Mouse (Mus musculus) forebrain, postnatal 0 days (tissue): Measurements from ENCODE around the gene Stk33. TPM values are rescaled to one million over a fixed set of nuclear protein-coding genes. Genes with fewer than 3 reads are reported as not detected.

Experiments used
- ATAC-seq: fragments of 200-750 bp; cut with Nextera tagmentation; 2 replicates; pipeline ENCODE4 v1.8.0; 2017; ENCODE audit warnings: mild to moderate bottlenecking, moderate library complexity
- DNase-seq: peaks from one replicate; pipeline ENCODE4 v3.0.0-alpha.2; 2015
- H3K27ac ChIP-seq: fragments of 300-500 bp; sonication (generic); 2 replicates; pipeline ENCODE4 v1.5.1; 2014; ENCODE audit warnings: low read depth, mild to moderate bottlenecking, antibody characterized with exemption, low read length, moderate library complexity, mixed read lengths
- H3K27me3 ChIP-seq: fragments of 300-500 bp; sonication (generic); 2 replicates; pipeline ENCODE4 v1.6.1; 2014; ENCODE audit warnings: mild to moderate bottlenecking, low read length, mixed read lengths; ENCODE audit not compliant: insufficient read depth
- H3K36me3 ChIP-seq: fragments of 300-500 bp; sonication (generic); 2 replicates; pipeline ENCODE4 v1.6.1; 2014; ENCODE audit warnings: mild to moderate bottlenecking, moderate library complexity; ENCODE audit not compliant: insufficient read depth
- H3K4me1 ChIP-seq: fragments of 300-500 bp; sonication (generic); 2 replicates; pipeline ENCODE4 v1.6.1; 2014; ENCODE audit warnings: antibody characterized with exemption; ENCODE audit not compliant: insufficient read depth
- H3K4me2 ChIP-seq: fragments of 300-500 bp; sonication (generic); 2 replicates; pipeline ENCODE4 v1.6.1; 2014; ENCODE audit warnings: low read depth, mild to moderate bottlenecking, moderate library complexity
- H3K4me3 ChIP-seq: fragments of 300-500 bp; sonication (generic); 2 replicates; pipeline ENCODE4 v1.5.1; 2014; ENCODE audit warnings: low read depth, low read length, mixed read lengths
- H3K9ac ChIP-seq: fragments of 300-500 bp; sonication (generic); 2 replicates; pipeline ENCODE4 v1.6.1; 2014; ENCODE audit warnings: mild to moderate bottlenecking
- H3K9me3 ChIP-seq: fragments of 300-500 bp; sonication (generic); 2 replicates; pipeline ENCODE4 v1.6.1; 2016; ENCODE audit warnings: low read length
- CTCF ChIP-seq: sonication (generic); IDR thresholded peaks from 2 replicates; pipeline ENCODE4 v1.5.1; 2016; ENCODE audit warnings: antibody characterized with exemption, control low read depth, low read depth
- WGBS: fragments of 180-500 bp; shearing (Covaris S2); extraction: QIAGEN DNeasy Blood & Tissue Kit; methylation state at CpG from one replicate; pipeline ENCODE4 v1.1.7; 2014; 5-methylcytosine and 5-hydroxymethylcytosine counted together
- polyA plus RNA-seq: library from polyadenylated mRNA; unstranded; fragments of >200 nt; fragmentation: Nextera tagmentation; extraction: Ambion mirVana; gene quantifications from 2 replicates; pipeline ENCODE4 v1.2.1, GENCODE M21; 2015
- total RNA-seq: library from RNA; depleted of rRNA; stranded (reverse); fragments of >200 nt; gene quantifications from 2 replicates; pipeline ENCODE4 v1.2.3, GENCODE M21; 2014; rRNA removed

Stk33 gene
- total and polyA plus RNA-seq, 2 experiments from 2014 or later, result 5.3 to 9.7 TPM

- no peak for TF ChIP-seq CTCF
- H3K4me1 ChIP-seq, result 0 out of 2 replicates have a peak, but pooled peaks cover 3% of the 10 kb centered on the region
- no peak overlapping the region for H3K9ac ChIP-seq
- 25% methylated on average over 2 of the region's 2 CpGs for WGBS
- no peak for DNase-seq
- H3K27ac ChIP-seq, result no peak overlapping the region
- H3K4me2 ChIP-seq, result no peak overlapping the region
- ATAC-seq, result no peak
- H3K27me3 ChIP-seq, result no peaks in the 10 kb centered on the region
- H3K4me3 ChIP-seq, result no peak overlapping the region
- H3K9me3 ChIP-seq, result no peaks in the 10 kb centered on the region
- no peaks in the 10 kb centered on the region for H3K36me3 ChIP-seq
Observed at GRCm38 (mm10) chr7:109234882-109235640, 203.8 kb downstream of the Stk33 start.

GRCm38 (mm10) chr7:109234476-109234875 is 204.4 kb downstream of the Stk33 start:
- DNase-seq (no peak), ATAC-seq (no peak)
- no peaks in the 10 kb centered on the region for H3K27me3 ChIP-seq
- no peaks in the 10 kb centered on the region for H3K36me3 ChIP-seq
- no peak overlapping the region for H3K9ac ChIP-seq
- H3K4me3 ChIP-seq, result no peak overlapping the region
- no peaks in the 10 kb centered on the region for H3K9me3 ChIP-seq
- 26% methylated on average over 5 of the region's 5 CpGs for WGBS
- H3K4me2 ChIP-seq, result no peak overlapping the region
- 0 out of 2 replicates have a peak, but pooled peaks cover 3% of the 10 kb centered on the region for H3K4me1 ChIP-seq
- no peak overlapping the region for H3K27ac ChIP-seq
- TF ChIP-seq CTCF, result no peak

GRCm38 (mm10) chr7:109231881-109232321 is 207.0 kb downstream of the Stk33 start:
- no peaks in the 10 kb centered on the region for H3K9me3 ChIP-seq
- no peaks in the 10 kb centered on the region for H3K27me3 ChIP-seq
- TF ChIP-seq CTCF, result no peak
- peak overlapping the region; percentile 62 for H3K27ac ChIP-seq
- no peak overlapping the region for H3K4me3 ChIP-seq
- no peak overlapping the region for H3K9ac ChIP-seq
- H3K36me3 ChIP-seq, result no peaks in the 10 kb centered on the region
- DNase-seq, result peak; percentile 80
- H3K4me2 ChIP-seq, result peak overlapping the region; percentile 19; the same call in 1 of the 2 replicates
- H3K4me1 ChIP-seq, result 0 out of 2 replicates have a peak, but pooled peaks cover 3% of the 10 kb centered on the region
- ATAC-seq, result peak; percentile 87
- WGBS, result 14% methylated on average over 11 of the region's 11 CpGs

- ATAC-seq, result peak; percentile 10; the same call in 1 of the 2 replicates
- H3K27ac ChIP-seq, result peak overlapping the region; percentile 3; the same call in 1 of the 2 replicates
- H3K4me1 ChIP-seq, result 0 out of 2 replicates have a peak, but pooled peaks cover 3% of the 10 kb centered on the region
- WGBS, result 21% methylated on average over 5 of the region's 5 CpGs
- peak; percentile 18 for DNase-seq
- H3K9ac ChIP-seq, result no peak overlapping the region
- no peak for TF ChIP-seq CTCF
- H3K9me3 ChIP-seq, result no peaks in the 10 kb centered on the region
- no peaks in the 10 kb centered on the region for H3K36me3 ChIP-seq
- no peak overlapping the region for H3K4me2 ChIP-seq
- H3K27me3 ChIP-seq, result no peaks in the 10 kb centered on the region
- H3K4me3 ChIP-seq, result no peak overlapping the region
Observed at GRCm38 (mm10) chr7:109231307-109231706, 207.6 kb downstream of the Stk33 start.

- peak; percentile 82 for TF ChIP-seq CTCF
- peak; percentile 53 for ATAC-seq
Observed at GRCm38 (mm10) chr7:109230806-109231205, 208.1 kb downstream of the Stk33 start.

More at GRCm38 (mm10) chr7:109230806-109231205, 208.1 kb downstream of the Stk33 start:
- no peak overlapping the region for H3K4me3 ChIP-seq
- no peaks in the 10 kb centered on the region for H3K36me3 ChIP-seq
- no peak overlapping the region for H3K4me2 ChIP-seq
- no peaks in the 10 kb centered on the region for H3K27me3 ChIP-seq
- no peak overlapping the region for H3K27ac ChIP-seq
- H3K9ac ChIP-seq, result no peak overlapping the region
- H3K9me3 ChIP-seq, result no peaks in the 10 kb centered on the region
- peak; percentile 80 for DNase-seq
- 0 out of 2 replicates have a peak, but pooled peaks cover 3% of the 10 kb centered on the region for H3K4me1 ChIP-seq
- WGBS, result 9% methylated on average over 2 of the region's 2 CpGs

Other genes starting within 250 kb of the Stk33 start
- gene Trim66, start 69.1 kb upstream of the Stk33 start, total RNA-seq, result 2.3 and 3.9 TPM in 2 replicates
- gene Trim66, start 69.1 kb upstream of the Stk33 start, polyA plus RNA-seq, result 0.34 and 0.41 TPM in 2 replicates
- 433 and 606 TPM in 2 replicates for gene Rpl27a, start 80.1 kb upstream of the Stk33 start, total RNA-seq
- gene Rpl27a, start 80.1 kb upstream of the Stk33 start, polyA plus RNA-seq, result 94.1 and 102 TPM in 2 replicates